Mouse (Mus musculus): ENCODE data around the gene Inha. TPM values are rescaled to one million over a fixed set of nuclear protein-coding genes. Genes with fewer than 3 reads are reported as not detected.

The Inha gene
- polyA plus RNA-seq, 1 experiment from 2014 or later = 24.5 TPM

DNA sequence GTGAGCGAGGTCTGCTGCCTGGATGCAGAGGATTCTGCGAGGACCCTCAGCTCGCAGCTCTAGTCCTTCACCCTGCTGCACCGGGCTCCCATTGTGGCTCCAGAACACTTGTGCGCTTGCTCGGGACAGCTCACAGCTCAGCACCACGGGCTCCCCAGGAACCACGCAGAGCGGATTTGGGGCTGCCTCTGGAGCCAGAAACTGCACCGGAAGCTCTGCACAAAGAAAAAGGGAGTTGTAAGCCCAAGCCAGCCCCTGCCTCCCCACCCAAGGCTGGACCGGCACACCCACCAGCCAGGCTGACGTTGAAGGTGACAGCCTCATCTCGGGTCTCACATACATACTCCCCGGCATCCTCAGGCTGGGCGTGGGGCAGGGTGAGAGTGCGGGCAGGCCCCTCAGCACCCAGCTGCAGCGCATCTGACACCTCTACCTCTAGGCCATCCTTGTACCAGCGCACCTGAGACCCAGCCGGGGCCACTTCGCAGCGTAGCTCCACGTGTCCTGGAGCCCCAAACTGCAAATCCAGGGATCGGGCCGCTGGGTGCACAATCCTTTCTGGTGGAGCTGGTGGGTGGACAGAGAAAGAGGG lies 14.2 kb upstream of the Inha start:
- Histone ChIP-seq H3K9me3 (no peaks in the 10 kb centered on the region), H3K36me3 (replicated peaks) (no peaks in the 10 kb centered on the region), H3K4me2 (no peak overlapping the region), H3K4me1 (peaks cover 10% of the 10 kb centered on the region), H3K27ac (no peak overlapping the region), H3K4me3 (no peak overlapping the region), H3K27me3 (replicated peaks) (peaks cover 13% of the 10 kb centered on the region), H3K9ac (no peak overlapping the region)
- WGBS = 39% methylated on average over 24 of the region's 24 CpGs
- no peak for ATAC-seq (replicated peaks)

DNA sequence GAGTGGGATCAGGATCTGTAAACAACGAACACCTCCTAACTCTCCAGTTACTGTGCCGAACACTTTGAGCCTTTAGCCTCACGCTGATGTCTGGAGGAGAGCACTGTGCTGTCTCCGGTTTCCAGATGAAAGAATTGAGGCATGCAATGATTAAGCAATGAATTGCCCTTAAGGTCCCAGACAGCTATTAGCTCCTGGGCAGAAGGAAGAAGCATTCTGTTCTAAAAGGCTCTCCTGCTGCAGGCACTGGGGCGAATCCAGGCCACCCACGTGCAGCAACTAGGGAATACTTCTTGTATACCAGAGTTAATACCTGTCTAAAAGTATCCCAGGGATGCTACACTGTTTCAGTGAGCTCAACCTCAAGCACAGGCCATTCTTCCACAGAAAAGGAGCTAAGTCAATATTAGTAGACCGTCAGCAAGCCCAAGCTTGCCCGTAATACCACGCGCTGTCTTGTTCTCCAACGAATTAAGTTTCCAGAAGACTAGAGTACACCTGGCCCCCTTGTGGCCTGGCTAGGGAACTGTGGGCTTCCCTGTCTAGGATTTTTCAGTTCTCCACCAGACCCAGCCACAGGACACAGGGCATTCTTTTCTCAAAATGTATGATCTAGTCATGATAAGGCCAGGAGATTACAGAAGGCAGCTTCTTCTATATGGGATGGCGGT lies 11.9 kb upstream of the Inha start:
- WGBS = 37% methylated on average over 12 of the region's 12 CpGs
- Histone ChIP-seq H3K4me1 (0 out of 2 replicates have a peak, but pooled peaks cover 3% of the 10 kb centered on the region), H3K36me3 (replicated peaks) (peaks cover 2% of the 10 kb centered on the region; the same call in 1 of the 2 replicates), H3K27me3 (replicated peaks) (no peaks in the 10 kb centered on the region; the same call in 1 of the 2 replicates), H3K4me3 (no peak overlapping the region), H3K27ac (no peak overlapping the region), H3K9ac (no peak overlapping the region), H3K9me3 (no peaks in the 10 kb centered on the region), H3K4me2 (no peak overlapping the region)
- ATAC-seq (replicated peaks) = 0 out of 2 replicates have a peak, but pooled peaks have one; percentile 46

DNA sequence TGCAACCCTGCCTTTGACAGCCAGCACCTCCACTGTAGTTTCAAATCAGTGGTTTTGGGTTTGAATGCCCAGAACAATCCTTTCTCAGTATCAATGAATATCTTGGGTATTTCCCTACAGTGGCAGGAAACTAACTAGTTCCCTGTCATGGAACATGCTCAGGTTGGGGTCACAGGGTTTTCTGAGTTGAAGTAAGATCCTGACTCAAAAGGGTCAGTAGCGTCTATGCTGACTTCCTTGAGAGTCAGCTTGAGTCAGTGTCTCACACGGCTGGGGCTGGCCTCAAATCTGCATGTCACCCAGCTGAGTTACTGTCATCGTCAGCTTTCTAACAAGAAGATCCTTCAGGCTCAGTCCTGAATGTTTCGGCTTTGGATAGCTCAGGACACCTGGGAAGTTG lies 8.0 kb upstream of the Inha start:
- 85% methylated on average over 4 of the region's 4 CpGs for WGBS

DNA sequence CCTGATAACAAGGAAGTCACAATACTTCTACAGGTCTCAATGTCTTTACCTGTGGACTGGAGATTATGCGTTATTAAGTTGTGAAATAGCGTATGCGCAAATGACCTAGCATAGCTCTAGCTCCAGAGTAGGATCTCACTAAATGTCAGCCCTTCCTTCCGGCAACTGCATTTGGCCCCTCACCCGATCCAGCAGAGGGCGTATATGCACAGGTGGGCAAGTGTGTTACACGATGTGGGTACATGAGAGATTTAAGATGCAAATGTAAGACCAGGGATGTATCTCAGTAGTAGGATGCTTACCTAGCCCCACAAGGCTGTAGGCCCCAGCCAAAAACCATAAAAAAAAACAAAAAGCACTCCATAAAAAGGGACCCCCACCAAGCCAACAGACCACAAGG lies 7.4 kb upstream of the Inha start:
- no peaks in the 10 kb centered on the region for H3K9me3 ChIP-seq

More for the DNA sequence above, 8.0 kb upstream of the Inha start:
- 0 out of 2 replicates have a peak, but pooled peaks cover 7% of the 10 kb centered on the region for H3K27me3 ChIP-seq (replicated peaks)
- H3K36me3 ChIP-seq (replicated peaks) = peaks cover 7% of the 10 kb centered on the region; the same call in 1 of the 2 replicates
- 0 out of 2 replicates have a peak, but pooled peaks cover 6% of the 10 kb centered on the region for H3K4me1 ChIP-seq
- H3K9ac ChIP-seq = no peak overlapping the region
- H3K27ac ChIP-seq = no peak overlapping the region
- H3K4me3 ChIP-seq = no peak overlapping the region
- no peak for ATAC-seq (replicated peaks)
- H3K9me3 ChIP-seq = no peaks in the 10 kb centered on the region
- no peak overlapping the region for H3K4me2 ChIP-seq

DNA sequence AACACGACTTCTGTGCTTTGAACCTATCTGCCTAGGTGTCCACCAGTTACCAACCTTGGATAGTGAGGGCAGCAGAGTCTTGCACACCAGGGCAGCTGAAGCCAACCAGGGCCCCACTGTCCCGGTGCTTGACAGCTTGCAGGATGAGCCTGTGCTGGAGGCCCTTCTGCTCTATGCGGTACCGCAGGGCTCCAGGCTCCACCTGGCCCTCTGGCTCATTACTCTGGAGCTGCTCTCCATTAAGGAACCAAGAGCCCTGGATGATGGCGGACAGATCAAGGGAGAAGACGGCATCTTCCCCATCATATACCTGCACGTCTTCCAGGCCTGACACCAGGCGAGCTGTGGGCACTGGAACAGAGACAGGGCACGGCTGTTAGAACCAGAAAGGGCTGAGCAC lies 5.0 kb upstream of the Inha start:
- Histone ChIP-seq H3K27ac (no peak overlapping the region), H3K4me3 (no peak overlapping the region), H3K9me3 (no peaks in the 10 kb centered on the region), H3K36me3 (replicated peaks) (peaks cover 7% of the 10 kb centered on the region; the same call in 1 of the 2 replicates), H3K27me3 (replicated peaks) (0 out of 2 replicates have a peak, but pooled peaks cover 7% of the 10 kb centered on the region), H3K4me2 (no peak overlapping the region), H3K4me1 (peaks cover 22% of the 10 kb centered on the region), H3K9ac (no peak overlapping the region)
- 97% methylated on average over 9 of the region's 9 CpGs for WGBS
- no peak for ATAC-seq (replicated peaks)

More for the DNA sequence above, 7.4 kb upstream of the Inha start:
- Histone ChIP-seq H3K27me3 (replicated peaks) (0 out of 2 replicates have a peak, but pooled peaks cover 7% of the 10 kb centered on the region), H3K36me3 (replicated peaks) (peaks cover 7% of the 10 kb centered on the region; the same call in 1 of the 2 replicates), H3K9ac (no peak overlapping the region), H3K4me2 (no peak overlapping the region), H3K4me3 (no peak overlapping the region), H3K27ac (no peak overlapping the region), H3K4me1 (peaks cover 11% of the 10 kb centered on the region)
- no peak for ATAC-seq (replicated peaks)
- 88% methylated on average over 7 of the region's 7 CpGs for WGBS

DNA sequence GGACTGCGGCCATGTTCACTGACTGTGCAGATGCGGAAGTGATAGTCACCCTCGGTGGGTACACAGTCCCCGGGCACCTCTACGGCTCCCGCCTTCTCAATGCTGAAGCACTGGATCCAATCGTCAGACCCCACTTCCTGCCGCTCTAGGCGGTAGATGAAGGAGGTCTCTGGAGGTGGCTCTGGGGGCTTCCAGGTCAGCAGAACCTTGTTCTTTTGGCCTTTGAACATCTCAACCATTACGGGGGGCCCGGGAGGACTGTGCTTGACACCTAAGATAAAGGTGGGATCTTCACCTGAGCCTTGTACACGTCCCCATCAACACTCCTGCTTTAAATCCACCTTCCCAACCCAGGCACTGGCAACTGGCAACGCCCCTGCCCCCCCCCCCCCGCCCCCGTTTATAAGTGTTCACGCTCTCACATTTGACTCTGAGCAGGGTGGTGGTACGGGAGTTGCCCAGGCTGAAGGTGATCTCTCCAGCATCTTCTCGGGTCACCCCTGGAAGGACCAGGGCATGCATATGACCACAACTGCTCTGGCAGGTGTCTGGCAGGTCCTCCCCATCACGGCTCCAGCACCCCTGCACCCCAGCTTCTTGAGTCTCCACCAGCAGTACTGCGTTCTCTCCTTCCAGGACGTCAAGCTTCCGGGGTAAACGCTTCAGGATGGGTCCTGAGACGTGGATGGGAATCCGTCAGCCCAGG lies 3.8 kb upstream of the Inha start:
- no peak overlapping the region for H3K4me2 ChIP-seq
- H3K9me3 ChIP-seq = no peaks in the 10 kb centered on the region
- no peak for ATAC-seq (replicated peaks)
- no peak overlapping the region for H3K4me3 ChIP-seq
- peaks cover 25% of the 10 kb centered on the region for H3K4me1 ChIP-seq
- H3K36me3 ChIP-seq (replicated peaks) = peaks cover 7% of the 10 kb centered on the region; the same call in 1 of the 2 replicates
- WGBS = 88% methylated on average over 25 of the region's 25 CpGs
- H3K27me3 ChIP-seq (replicated peaks) = 0 out of 2 replicates have a peak, but pooled peaks cover 7% of the 10 kb centered on the region
- H3K27ac ChIP-seq = no peak overlapping the region
- no peak overlapping the region for H3K9ac ChIP-seq

DNA sequence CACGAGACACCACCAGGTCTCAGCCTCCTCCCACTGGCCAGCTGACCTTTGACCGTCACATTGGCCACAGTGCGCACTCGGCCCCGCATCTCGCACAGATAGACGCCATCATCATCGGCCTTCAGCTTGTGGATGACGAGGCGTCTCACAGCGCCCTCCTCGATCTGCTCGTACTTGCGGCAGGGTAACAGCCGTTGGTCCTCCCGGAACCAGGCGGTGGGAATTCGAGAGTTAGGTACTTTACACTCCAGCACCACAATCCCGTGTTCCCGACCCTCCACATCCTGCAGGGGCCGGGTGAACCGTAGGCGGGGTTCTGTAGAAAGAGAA lies 3.3 kb upstream of the Inha start:
- Histone ChIP-seq H3K9ac (no peak overlapping the region), H3K36me3 (replicated peaks) (peaks cover 7% of the 10 kb centered on the region; the same call in 1 of the 2 replicates), H3K27ac (no peak overlapping the region), H3K4me1 (peaks cover 25% of the 10 kb centered on the region), H3K4me2 (no peak overlapping the region), H3K9me3 (no peaks in the 10 kb centered on the region), H3K4me3 (no peak overlapping the region), H3K27me3 (replicated peaks) (0 out of 2 replicates have a peak, but pooled peaks cover 7% of the 10 kb centered on the region)
- ATAC-seq (replicated peaks) = no peak
- 74% methylated on average over 23 of the region's 23 CpGs for WGBS

DNA sequence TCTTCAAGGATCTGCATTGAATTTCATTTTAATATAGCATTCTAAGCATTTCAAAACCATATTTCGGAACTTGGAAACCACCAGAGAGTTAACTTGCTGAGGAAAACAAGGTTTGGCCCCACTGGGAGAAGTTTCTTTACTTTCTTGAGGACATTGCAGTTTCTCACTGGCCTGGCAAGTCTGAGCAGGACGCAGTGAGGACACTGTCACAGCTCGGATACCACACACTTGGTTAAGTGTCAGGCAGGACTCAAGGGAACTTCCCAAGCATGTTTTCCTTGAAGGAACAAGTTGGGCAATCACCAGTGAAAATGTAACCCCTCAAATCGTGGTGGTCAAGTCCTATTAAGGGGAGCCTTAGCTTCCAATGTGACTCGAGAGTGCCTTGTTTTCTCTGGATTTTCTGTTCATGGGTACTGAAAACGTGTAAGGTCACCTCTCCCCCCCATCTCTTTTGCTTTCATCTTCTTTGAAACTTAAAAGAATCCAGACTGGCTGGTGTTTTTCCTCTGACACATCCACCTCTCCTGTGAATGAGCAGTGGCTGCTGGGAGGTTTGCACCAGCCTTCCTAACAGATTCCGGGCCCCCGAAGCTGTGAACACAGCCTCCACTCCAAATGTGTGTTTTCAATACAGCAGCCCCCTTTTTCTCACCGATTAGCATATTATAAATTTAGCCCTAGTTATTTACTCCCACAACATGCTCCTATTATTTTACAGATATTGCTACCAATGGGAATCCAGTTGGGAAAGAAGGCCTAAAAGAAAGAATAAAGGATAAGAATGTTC lies 2.4 kb upstream of the Inha start:
- no peak for ATAC-seq (replicated peaks)
- Histone ChIP-seq H3K9me3 (no peaks in the 10 kb centered on the region), H3K27me3 (replicated peaks) (peaks cover 10% of the 10 kb centered on the region; the same call in 1 of the 2 replicates), H3K4me3 (peak overlapping the region; percentile 57), H3K9ac (peak overlapping the region; percentile 85), H3K4me2 (peak overlapping the region; percentile 94), H3K4me1 (peaks cover 25% of the 10 kb centered on the region), H3K36me3 (replicated peaks) (peaks cover 7% of the 10 kb centered on the region; the same call in 1 of the 2 replicates), H3K27ac (peak overlapping the region; percentile 93)
- 62% methylated on average over 9 of the region's 9 CpGs for WGBS

DNA sequence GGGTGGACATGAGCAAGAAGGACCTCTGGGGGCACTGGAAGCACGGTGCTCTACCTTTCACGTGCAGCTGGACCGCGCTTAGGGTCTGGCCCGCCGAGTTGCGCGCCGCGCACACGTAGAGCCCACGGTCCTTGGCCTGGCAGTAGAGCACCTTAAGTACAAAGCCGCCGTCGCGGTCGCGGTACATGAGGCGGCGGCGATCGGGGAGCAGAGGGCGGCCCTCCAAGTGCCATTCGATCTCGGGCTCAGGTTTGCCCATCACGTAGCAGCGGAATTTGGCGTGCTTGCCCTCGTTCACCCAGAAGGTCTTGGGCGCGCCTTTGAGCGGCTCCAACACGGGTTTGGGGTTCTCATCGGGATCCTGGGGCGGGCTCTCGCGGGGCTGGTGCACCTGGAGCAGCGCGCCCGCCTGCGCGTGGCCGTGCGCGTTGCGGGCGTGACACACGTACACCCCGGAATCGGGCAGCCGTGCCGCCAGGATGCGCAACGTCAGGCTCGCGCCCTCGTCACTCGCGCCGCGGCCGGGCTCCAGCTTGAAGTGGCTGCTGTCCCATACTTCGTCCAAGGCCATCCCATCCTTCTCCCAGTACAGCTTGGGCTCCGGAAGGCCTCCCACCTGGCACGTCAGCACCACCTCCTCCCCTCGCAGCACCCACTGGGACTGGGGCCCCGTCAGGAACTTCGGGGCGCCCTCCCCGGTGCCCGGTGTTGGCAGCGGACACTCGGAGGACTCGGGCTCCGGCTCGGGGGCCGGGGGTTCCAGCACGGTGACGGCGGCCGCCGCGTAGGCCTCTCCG lies 1.5 kb upstream of the Inha start:
- peak; percentile 90 for ATAC-seq (replicated peaks)
- H3K27ac ChIP-seq = peak overlapping the region; percentile 93

DNA sequence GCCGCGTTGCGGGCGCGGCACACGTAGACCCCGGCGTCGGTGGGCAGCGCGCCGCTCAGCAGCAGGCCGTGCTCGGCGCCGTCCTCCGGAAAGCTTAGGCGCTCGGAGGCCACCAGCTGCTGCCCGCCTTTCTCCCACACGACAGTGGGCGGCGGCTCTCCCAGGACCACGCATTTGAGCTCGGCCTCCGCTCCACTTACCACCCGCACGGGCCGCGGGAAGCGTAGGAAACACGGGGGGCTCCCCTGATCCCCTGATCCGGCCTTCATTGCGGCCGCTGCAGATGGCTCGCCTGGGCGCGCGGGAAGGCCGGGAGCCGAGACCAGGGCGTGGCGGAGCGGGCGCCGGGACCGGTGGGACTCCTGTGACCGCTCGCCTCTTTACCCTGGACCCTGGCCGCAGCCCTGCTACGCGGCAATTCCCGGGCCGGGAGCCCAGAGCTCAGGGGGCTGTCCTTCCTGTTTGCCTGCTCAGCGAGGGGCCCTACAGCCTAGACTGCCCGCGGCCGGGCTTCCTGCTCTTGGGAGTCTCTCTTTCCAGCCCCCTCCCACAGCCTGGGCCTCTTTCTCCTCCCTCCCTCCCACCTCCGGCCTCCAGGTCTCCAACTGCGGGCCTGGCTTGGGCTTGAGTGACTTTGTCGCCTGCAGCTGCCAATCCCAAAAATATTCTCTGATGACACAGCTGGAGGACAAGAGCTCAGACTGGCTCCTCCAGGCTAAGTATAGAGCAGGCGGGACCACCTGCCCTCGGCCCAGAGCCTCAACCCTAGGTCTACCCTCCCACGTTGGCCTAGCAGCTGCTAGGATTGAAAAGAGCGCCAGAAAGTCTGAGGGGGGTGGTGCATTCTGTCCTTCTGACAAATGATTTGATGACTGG lies 683 bp upstream of the Inha start, which contains the start of gene Obsl1:
Gene Obsl1, minus strand, starts transcription at position 497 of the 876 bp plus-strand sequence.
- peaks cover 12% of the 10 kb centered on the region; the same call in 1 of the 2 replicates for H3K27me3 ChIP-seq (replicated peaks)
- peak within 1 kb of the TSS; percentile 57 for H3K4me3 ChIP-seq
- peak within 1 kb of the TSS; percentile 94 for H3K4me2 ChIP-seq
- peak; percentile 72 for ATAC-seq (replicated peaks)
- H3K9me3 ChIP-seq = no peaks in the 10 kb centered on the region
- H3K36me3 ChIP-seq (replicated peaks) = no peaks in the 10 kb centered on the region; the same call in 1 of the 2 replicates
- H3K9ac ChIP-seq = peak within 1 kb of the TSS; percentile 85
- H3K4me1 ChIP-seq = peaks cover 25% of the 10 kb centered on the region
- whole genome bisulfite sequencing = under 1% methylated on average over 62 of the region's 65 CpGs
- peak within 1 kb of the TSS; percentile 93 for H3K27ac ChIP-seq

More for the DNA sequence above, 1.5 kb upstream of the Inha start:
- Histone ChIP-seq H3K4me1 (peaks cover 25% of the 10 kb centered on the region), H3K27me3 (replicated peaks) (peaks cover 12% of the 10 kb centered on the region; the same call in 1 of the 2 replicates), H3K4me3 (peak overlapping the region; percentile 57), H3K9me3 (no peaks in the 10 kb centered on the region), H3K36me3 (replicated peaks) (peaks cover 2% of the 10 kb centered on the region; the same call in 1 of the 2 replicates), H3K4me2 (peak overlapping the region; percentile 94), H3K9ac (peak overlapping the region; percentile 85)
- under 1% methylated on average over 83 of the region's 84 CpGs for WGBS
